Mouse (Mus musculus): ENCODE results near the gene Zfp580. TPM values are rescaled to one million over a fixed set of nuclear protein-coding genes. Genes with fewer than 3 reads are reported as not detected.

Zfp580 gene
- polyA plus RNA-seq, 1 experiment from 2014 or later = 15.2 TPM

DNA sequence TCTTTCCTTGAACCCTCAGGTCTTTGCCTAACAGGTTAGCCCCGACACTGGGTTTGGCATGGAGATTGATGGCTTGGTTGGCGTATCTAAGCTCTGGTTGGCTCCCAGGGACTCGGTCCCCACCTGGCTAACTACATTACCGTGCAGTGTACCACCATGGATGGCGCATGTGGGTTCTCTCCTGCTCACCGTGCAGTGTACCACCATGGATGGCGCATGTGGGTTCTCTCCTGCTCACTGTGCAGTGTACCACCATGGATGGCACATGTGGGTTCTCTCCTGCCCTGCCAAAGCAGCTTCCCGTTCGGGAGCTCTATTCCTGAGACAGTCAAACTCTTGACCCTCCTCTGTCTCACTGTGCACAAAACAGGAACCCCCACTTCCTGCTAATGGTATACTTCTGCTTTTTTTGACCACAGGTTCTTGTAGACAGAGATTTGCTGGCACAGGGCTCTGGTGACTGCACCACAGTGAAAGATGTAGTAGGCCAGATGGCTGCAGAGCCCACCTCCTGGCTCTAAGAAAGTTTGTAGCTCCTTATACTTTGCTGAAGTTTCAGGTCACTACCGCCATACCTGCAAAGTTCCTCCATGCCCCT lies 49.8 kb downstream of the Zfp580 start:
- no peaks in the 10 kb centered on the region for H3K27me3 ChIP-seq (ENCODE audit: control insufficient read depth, insufficient read depth, low read length)
- no peak overlapping the region for H3K4me2 ChIP-seq (ENCODE audit: low read depth, low read length)
- no peak overlapping the region for H3K27ac ChIP-seq (ENCODE audit: low read length)
- H3K9ac ChIP-seq (ENCODE audit: low read length) = no peak overlapping the region
- H3K36me3 ChIP-seq (ENCODE audit: control insufficient read depth, insufficient read depth) = peaks cover 25% of the 10 kb centered on the region
- no peaks in the 10 kb centered on the region for H3K9me3 ChIP-seq (replicated peaks; ENCODE audit: control insufficient read depth, low read length)
- ATAC-seq (replicated peaks; ENCODE audit: extremely low read depth, insufficient read depth, low FRiP score) = no peak
- no peaks in the 10 kb centered on the region for H3K4me1 ChIP-seq (ENCODE audit: control insufficient read depth, insufficient read depth, low read length)
- 79% methylated on average over 10 of the region's 10 CpGs for WGBS
- H3K4me3 ChIP-seq (ENCODE audit: low read length) = no peak overlapping the region

DNA sequence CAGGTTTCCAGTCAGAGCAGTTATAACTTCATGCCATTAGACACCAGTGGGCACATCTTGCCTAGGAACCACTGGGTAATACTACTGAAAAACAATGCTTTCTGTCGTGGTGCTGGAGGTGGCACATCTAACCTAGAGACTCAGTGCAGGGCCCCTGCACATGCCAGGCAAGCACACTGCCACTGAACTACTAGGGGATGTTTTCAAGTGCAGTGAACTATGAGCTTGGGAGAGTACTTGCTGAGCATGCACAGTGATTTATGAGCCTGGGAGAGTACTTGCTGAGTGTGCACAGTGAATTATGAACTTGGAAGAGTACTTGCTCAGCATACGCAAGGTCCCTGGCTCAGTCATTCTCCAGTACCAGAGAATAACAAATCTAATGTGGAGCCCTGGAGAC lies 51.2 kb downstream of the Zfp580 start:
- H3K4me3 ChIP-seq (ENCODE audit: low read length) = no peak overlapping the region
- H3K9me3 ChIP-seq (replicated peaks; ENCODE audit: control insufficient read depth, low read length) = no peaks in the 10 kb centered on the region
- peaks cover 13% of the 10 kb centered on the region for H3K36me3 ChIP-seq (ENCODE audit: control insufficient read depth, insufficient read depth)
- H3K4me1 ChIP-seq (ENCODE audit: control insufficient read depth, insufficient read depth, low read length) = no peaks in the 10 kb centered on the region
- no peaks in the 10 kb centered on the region for H3K27me3 ChIP-seq (ENCODE audit: control insufficient read depth, insufficient read depth, low read length)
- no peak overlapping the region for H3K4me2 ChIP-seq (ENCODE audit: low read depth, low read length)
- H3K9ac ChIP-seq (ENCODE audit: low read length) = no peak overlapping the region
- ATAC-seq (replicated peaks; ENCODE audit: extremely low read depth, insufficient read depth, low FRiP score) = no peak
- H3K27ac ChIP-seq (ENCODE audit: low read length) = no peak overlapping the region
- WGBS = 83% methylated on average over 2 of the region's 2 CpGs

Other genes with a start within 250 kb of the Zfp580 start
- gene Ube2s, start 238.9 kb upstream of the Zfp580 start, polyA plus RNA-seq (2015; fragmentation: Nextera tagmentation; extraction: Ambion mirVana) = 338 and 342 TPM in 2 replicates
- 0.05 and 0.07 TPM in 2 replicates for gene Shisa7, start 206.8 kb upstream of the Zfp580 start, polyA plus RNA-seq (2015; fragmentation: Nextera tagmentation; extraction: Ambion mirVana)
- 5.6 and 6.3 TPM in 2 replicates for gene Isoc2b, start 181.3 kb upstream of the Zfp580 start, polyA plus RNA-seq (2015; fragmentation: Nextera tagmentation; extraction: Ambion mirVana)
- 2.0 and 2.1 TPM in 2 replicates for gene Isoc2a, start 174.4 kb upstream of the Zfp580 start, polyA plus RNA-seq (2015; fragmentation: Nextera tagmentation; extraction: Ambion mirVana)
- 0.11 TPM in 1 of 2 replicates, not detected in the other for gene Gm36210, start 145.0 kb upstream of the Zfp580 start, polyA plus RNA-seq (2015; fragmentation: Nextera tagmentation; extraction: Ambion mirVana)
- gene Zfp628, start 136.3 kb upstream of the Zfp580 start, polyA plus RNA-seq (2015; fragmentation: Nextera tagmentation; extraction: Ambion mirVana) = 2.2 and 2.5 TPM in 2 replicates
- 3.9 and 4.6 TPM in 2 replicates for gene Nat14, start 129.5 kb upstream of the Zfp580 start, polyA plus RNA-seq (2015; fragmentation: Nextera tagmentation; extraction: Ambion mirVana)
- gene Ssc5d, start 125.8 kb upstream of the Zfp580 start, polyA plus RNA-seq (2015; fragmentation: Nextera tagmentation; extraction: Ambion mirVana) = 2.6 and 2.7 TPM in 2 replicates
- 5.9 and 10.4 TPM in 2 replicates for gene Sbk2, start 87.1 kb upstream of the Zfp580 start, polyA plus RNA-seq (2015; fragmentation: Nextera tagmentation; extraction: Ambion mirVana)
- 0.72 and 0.84 TPM in 2 replicates for gene Sbk3, start 80.4 kb upstream of the Zfp580 start, polyA plus RNA-seq (2015; fragmentation: Nextera tagmentation; extraction: Ambion mirVana)
- gene Zfp579, start 55.4 kb upstream of the Zfp580 start, polyA plus RNA-seq (2015; fragmentation: Nextera tagmentation; extraction: Ambion mirVana) = 25.8 and 31.3 TPM in 2 replicates
- 14.1 and 15.1 TPM in 2 replicates for gene Zfp524, start 37.1 kb upstream of the Zfp580 start, polyA plus RNA-seq (2015; fragmentation: Nextera tagmentation; extraction: Ambion mirVana)
- gene Fiz1, start 36.8 kb upstream of the Zfp580 start, polyA plus RNA-seq (2015; fragmentation: Nextera tagmentation; extraction: Ambion mirVana) = 25.6 and 26.2 TPM in 2 replicates
- gene Gm44973, start 36.0 kb upstream of the Zfp580 start, polyA plus RNA-seq (2015; fragmentation: Nextera tagmentation; extraction: Ambion mirVana) = 0.95 TPM in 1 of 2 replicates, not detected in the other
- gene Zfp865, start 31.2 kb upstream of the Zfp580 start, polyA plus RNA-seq (2015; fragmentation: Nextera tagmentation; extraction: Ambion mirVana) = 3.9 and 4.0 TPM in 2 replicates
- gene Ccdc106, start 31.0 kb upstream of the Zfp580 start, polyA plus RNA-seq (2015; fragmentation: Nextera tagmentation; extraction: Ambion mirVana) = 1.5 and 2.3 TPM in 2 replicates
- not detected in 2 replicates for gene 4632433K11Rik, start 17.4 kb upstream of the Zfp580 start, polyA plus RNA-seq (2015; fragmentation: Nextera tagmentation; extraction: Ambion mirVana)
- 6.3 and 6.8 TPM in 2 replicates for gene Zfp784, start 13.1 kb upstream of the Zfp580 start, polyA plus RNA-seq (2015; fragmentation: Nextera tagmentation; extraction: Ambion mirVana)
- gene U2af2, start 10.6 kb downstream of the Zfp580 start, polyA plus RNA-seq (2015; fragmentation: Nextera tagmentation; extraction: Ambion mirVana) = 72.8 and 75.3 TPM in 2 replicates
- gene Epn1, start 28.7 kb downstream of the Zfp580 start, polyA plus RNA-seq (2015; fragmentation: Nextera tagmentation; extraction: Ambion mirVana) = 55.8 and 56.9 TPM in 2 replicates
- gene Rfpl4, start 65.4 kb downstream of the Zfp580 start, polyA plus RNA-seq (2015; fragmentation: Nextera tagmentation; extraction: Ambion mirVana) = not detected in 2 replicates
- 1.8 and 2.7 TPM in 2 replicates for gene Rasl2-9, start 74.4 kb downstream of the Zfp580 start, polyA plus RNA-seq (2015; fragmentation: Nextera tagmentation; extraction: Ambion mirVana)
- 0.01 TPM in 1 of 2 replicates, not detected in the other for gene Vmn1r55, start 98.1 kb downstream of the Zfp580 start, polyA plus RNA-seq (2015; fragmentation: Nextera tagmentation; extraction: Ambion mirVana)
- gene Vmn1r56, start 145.2 kb downstream of the Zfp580 start, polyA plus RNA-seq (2015; fragmentation: Nextera tagmentation; extraction: Ambion mirVana) = not detected in 2 replicates
- not detected in 2 replicates for gene Vmn1r57, start 167.0 kb downstream of the Zfp580 start, polyA plus RNA-seq (2015; fragmentation: Nextera tagmentation; extraction: Ambion mirVana)